ENCODE assay signal across 31 mouse cellular contexts in genomic region chr7:50633147-50633546, GRCm38 (mm10). TPM values are rescaled to one million over a fixed set of nuclear protein-coding genes. Genes with fewer than 3 reads are reported as not detected.
"Had no signal": no experiment of that assay in that cellular context is flagged by ENCODE, and none has a peak within 500 bp of the region (broad histone marks: within the 10 kb centered on the region; RNA-seq: fewer than 3 reads in every experiment).

No protein-coding gene starts in this region.

- H3K9ac ChIP-seq: heart, embryonic 12.5 days; hindbrain, embryonic 12.5 days; hindbrain, embryonic 15.5 days; kidney, embryonic 15.5 days; limb, embryonic 13.5 days; limb, embryonic 15.5 days had no signal

- ATAC-seq: hindbrain, postnatal 0 days; intestine, embryonic 16.5 days had no signal

- DNase-seq: gastrocnemius, adult 2 months; gastrocnemius, postnatal 10 days; gastrocnemius, postnatal 25 days; heart, adult 18-20 months; heart, postnatal 10 days; heart, postnatal 4 days; kidney, adult 11 months; kidney, adult 2 months; kidney, adult 9 months; kidney, postnatal 14 days; kidney, postnatal 36 days; layer of hippocampus, adult 9-11 months; layer of hippocampus, postnatal 36 days; left cerebral cortex, postnatal 4 days had no signal

- H3K36me3 ChIP-seq: heart, embryonic 10.5 days; heart, embryonic 12.5 days; hindbrain, embryonic 10.5 days; hindbrain, embryonic 12.5 days; hindbrain, embryonic 15.5 days; kidney, embryonic 15.5 days; limb, embryonic 13.5 days; limb, embryonic 15.5 days had no signal

- H3K4me1 ChIP-seq: heart, embryonic 10.5 days; heart, embryonic 12.5 days; hindbrain, embryonic 10.5 days; hindbrain, embryonic 12.5 days; hindbrain, embryonic 15.5 days; kidney, embryonic 15.5 days; limb, embryonic 15.5 days had no signal

- H3K9me3 ChIP-seq: heart, embryonic 10.5 days; heart, embryonic 12.5 days; hindbrain, embryonic 10.5 days; hindbrain, embryonic 12.5 days; hindbrain, embryonic 15.5 days; kidney, embryonic 15.5 days; limb, embryonic 13.5 days; limb, embryonic 15.5 days had no signal

- H3K4me3 ChIP-seq: gastrocnemius, adult 2 months; heart, embryonic 10.5 days; heart, embryonic 12.5 days; hindbrain, embryonic 10.5 days; hindbrain, embryonic 12.5 days; hindbrain, embryonic 15.5 days; kidney, embryonic 15.5 days; limb, embryonic 13.5 days; limb, embryonic 15.5 days had no signal

- H3K4me2 ChIP-seq: heart, embryonic 12.5 days; hindbrain, embryonic 12.5 days; hindbrain, embryonic 15.5 days; kidney, embryonic 15.5 days; limb, embryonic 13.5 days; limb, embryonic 15.5 days had no signal

- H3K27ac ChIP-seq: gastrocnemius, adult 2 months; heart, embryonic 10.5 days; hindbrain, embryonic 10.5 days; hindbrain, embryonic 12.5 days; hindbrain, embryonic 15.5 days; hindbrain, postnatal 0 days; kidney, embryonic 15.5 days; kidney, postnatal 0 days; limb, embryonic 13.5 days; limb, embryonic 15.5 days had no signal

- H3K27me3 ChIP-seq: heart, embryonic 12.5 days; hindbrain, embryonic 12.5 days; hindbrain, embryonic 15.5 days; kidney, embryonic 15.5 days; limb, embryonic 13.5 days; limb, embryonic 15.5 days had no signal

RNA-seq across cellular contexts. Expression of gene 4933405O20Rik, which starts 34.2 kb away (rescaled TPM):
- polyA plus RNA-seq: heart, embryonic 10.5 days; heart, embryonic 12.5 days; heart, embryonic 14.5 days; heart, embryonic 16.5 days; hindbrain, embryonic 10.5 days; hindbrain, embryonic 12.5 days; hindbrain, embryonic 15.5 days; hindbrain, postnatal 0 days; intestine, embryonic 14.5 days; intestine, embryonic 16.5 days; kidney, adult 2 months; kidney, embryonic 15.5 days; kidney, postnatal 0 days; large intestine, adult 2 months; limb, embryonic 11.5 days; limb, embryonic 13.5 days; limb, embryonic 15.5 days; liver, adult 2 months had no signal
